In the genomic region with DNA sequence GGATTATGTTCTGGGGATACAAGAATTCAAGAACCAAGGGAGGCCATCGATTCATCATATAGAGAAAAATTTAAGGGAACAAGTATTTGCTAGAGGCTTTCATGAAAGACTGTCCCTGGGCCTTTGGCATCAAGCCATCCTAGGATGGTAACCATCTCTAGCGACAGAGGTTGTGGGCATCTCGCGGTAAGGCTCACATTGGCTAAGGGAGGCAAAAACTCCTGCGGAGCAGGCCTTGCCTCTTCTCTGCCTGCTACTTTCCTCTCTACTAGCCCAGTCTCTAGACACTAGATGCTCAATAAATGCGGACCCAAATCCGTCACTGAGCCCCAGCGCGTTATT, we compare ENCODE assay signal across 10 mouse cellular contexts. TPM values are rescaled to one million over a fixed set of nuclear protein-coding genes. Genes with fewer than 3 reads are reported as not detected.
A peak's percentile ranks its signal among the peaks of the same experiment; 100 is the strongest.
DNase-seq lines count a peak whose midpoint lies in the region; ATAC-seq and TF ChIP-seq lines count a peak whose summit lies in the region.
"Had no signal": no experiment of that assay in that cellular context is flagged by ENCODE, and none has a peak within 500 bp of the region (broad histone marks: within the 10 kb centered on the region; RNA-seq: fewer than 3 reads in every experiment).

Gene Gnao1 (plus strand): TSS at position 281 of the 342 bp plus-strand sequence.

- H3K36me3 ChIP-seq in E14TG2a.4 (ENCODE audit: insufficient read depth, low read length) = no peaks in the 10 kb centered on the region
- no peaks in the 10 kb centered on the region for H3K36me3 ChIP-seq in embryonic facial prominence, embryonic 12.5 days
- H3K36me3 ChIP-seq in hindbrain, embryonic 11.5 days (ENCODE audit: control insufficient read depth, insufficient read depth, low read length) = no peaks in the 10 kb centered on the region
- H3K36me3 ChIP-seq in liver, embryonic 11.5 days (ENCODE audit: control insufficient read depth, insufficient read depth, low read length) = no peaks in the 10 kb centered on the region

- H3K9me3 ChIP-seq in E14TG2a.4 (ENCODE audit: low read length) = no peaks in the 10 kb centered on the region
- no peaks in the 10 kb centered on the region for H3K9me3 ChIP-seq in embryonic facial prominence, embryonic 12.5 days
- H3K9me3 ChIP-seq in hindbrain, embryonic 11.5 days (ENCODE audit: control insufficient read depth, low read length) = no peaks in the 10 kb centered on the region
- no peaks in the 10 kb centered on the region for H3K9me3 ChIP-seq in liver, embryonic 11.5 days (ENCODE audit: control insufficient read depth, low read length)

- DNase-seq in heart, adult 18-20 months = no peak
- DNase-seq in heart, adult 9 months (ENCODE audit: low spot score in 2 of 2) = no peak
- no peak for DNase-seq in hindbrain, embryonic 11.5 days (ENCODE audit: low spot score)
- DNase-seq in liver, embryonic 11.5 days (ENCODE audit: low spot score) = no peak
- DNase-seq in yolk sac, embryonic 10.5 days (ENCODE audit: low spot score) = no peak
- no peak for DNase-seq in urinary bladder, postnatal 4 days (ENCODE audit: low spot score in 2 of 2)

- no peak for ATAC-seq in embryonic facial prominence, embryonic 12.5 days (ENCODE audit: insufficient number of reproducible peaks, insufficient read depth, low FRiP score, low TSS enrichment)
- no peak for ATAC-seq in hindbrain, embryonic 11.5 days (ENCODE audit: low FRiP score)
- no peak; the same call in 1 of the 2 replicates for ATAC-seq in liver, embryonic 11.5 days (replicated peaks; ENCODE audit: low FRiP score)

- TF ChIP-seq CTCF in E14TG2a.4 (conservative IDR thresholded peaks at IDR 0.05; ENCODE audit: low read length) = no peak

- peak within 1 kb of the TSS; percentile 41 for H3K27ac ChIP-seq in embryonic facial prominence, embryonic 12.5 days
- peak within 1 kb of the TSS; percentile 91 for H3K27ac ChIP-seq in hindbrain, embryonic 11.5 days (ENCODE audit: low read depth, low read length)
- H3K27ac ChIP-seq in liver, embryonic 11.5 days (ENCODE audit: low read depth, low read length) = no peak within 1 kb of the TSS
- H3K27ac ChIP-seq: macrophage had no signal

- H3K4me2 ChIP-seq in embryonic facial prominence, embryonic 12.5 days (replicated peaks) = peak within 1 kb of the TSS; percentile 78
- H3K4me2 ChIP-seq in hindbrain, embryonic 11.5 days (replicated peaks; ENCODE audit: low read depth, low read length) = peak within 1 kb of the TSS; percentile 74
- peak within 1 kb of the TSS; percentile 89 for H3K4me2 ChIP-seq in liver, embryonic 11.5 days

- H3K4me1 ChIP-seq in E14TG2a.4 (replicated peaks; ENCODE audit: low read depth, low read length) = peaks cover 31% of the 10 kb centered on the region
- peaks cover 20% of the 10 kb centered on the region; the same call in 1 of the 2 replicates for H3K4me1 ChIP-seq in embryonic facial prominence, embryonic 12.5 days
- no peaks in the 10 kb centered on the region; the same call in 1 of the 2 replicates for H3K4me1 ChIP-seq in hindbrain, embryonic 11.5 days (replicated peaks; ENCODE audit: control insufficient read depth, insufficient read depth, low read length)
- peaks cover 4% of the 10 kb centered on the region; the same call in 1 of the 2 replicates for H3K4me1 ChIP-seq in liver, embryonic 11.5 days (replicated peaks; ENCODE audit: control insufficient read depth, insufficient read depth, low read length)

- WGBS in embryonic facial prominence, embryonic 12.5 days = 9% methylated on average over 9 of the region's 9 CpGs
- WGBS in hindbrain, embryonic 11.5 days = 12% methylated on average over 9 of the region's 9 CpGs
- WGBS in liver, embryonic 11.5 days = 12% methylated on average over 9 of the region's 9 CpGs

- peaks cover 62% of the 10 kb centered on the region for H3K27me3 ChIP-seq in E14TG2a.4 (ENCODE audit: insufficient read depth, low read length)
- H3K27me3 ChIP-seq in embryonic facial prominence, embryonic 12.5 days = peaks cover 22% of the 10 kb centered on the region
- no peaks in the 10 kb centered on the region; the same call in 1 of the 2 replicates for H3K27me3 ChIP-seq in hindbrain, embryonic 11.5 days (ENCODE audit: control insufficient read depth, insufficient read depth, low read length)
- peaks cover 55% of the 10 kb centered on the region for H3K27me3 ChIP-seq in liver, embryonic 11.5 days (replicated peaks; ENCODE audit: control insufficient read depth, insufficient read depth, low read length)

- H3K9ac ChIP-seq in embryonic facial prominence, embryonic 12.5 days = peak within 1 kb of the TSS; percentile 69
- peak within 1 kb of the TSS; percentile 70 for H3K9ac ChIP-seq in hindbrain, embryonic 11.5 days (ENCODE audit: low read depth, low read length)
- peak within 1 kb of the TSS; percentile 25; the same call in 1 of the 2 replicates for H3K9ac ChIP-seq in liver, embryonic 11.5 days (ENCODE audit: low read depth, low read length)

- peak within 1 kb of the TSS; percentile 85 for H3K4me3 ChIP-seq in E14TG2a.4 (replicated peaks; ENCODE audit: low read length)
- peak within 1 kb of the TSS; percentile 65 for H3K4me3 ChIP-seq in embryonic facial prominence, embryonic 12.5 days
- H3K4me3 ChIP-seq in hindbrain, embryonic 11.5 days (ENCODE audit: low read depth, low read length) = peak within 1 kb of the TSS; percentile 68
- H3K4me3 ChIP-seq in liver, embryonic 11.5 days (ENCODE audit: low read depth, low read length) = peak within 1 kb of the TSS; percentile 62

RNA-seq across cellular contexts. Expression of gene Gnao1, which starts in this region (rescaled TPM):
- 10 to 100 TPM; 20.7 to 21.7 TPM for total RNA-seq in heart, adult 18-20 months (2021)
- 12.9 and 16.7 TPM in 2 replicates for polyA plus RNA-seq in embryonic facial prominence, embryonic 12.5 days (2016; fragmentation: Nextera tagmentation; extraction: Ambion mirVana)
- polyA plus RNA-seq in hindbrain, embryonic 11.5 days (2014; fragmentation: Nextera tagmentation; extraction: Ambion mirVana) = 38.9 and 39.6 TPM in 2 replicates
- 2.4 and 2.8 TPM in 2 replicates for polyA plus RNA-seq in liver, embryonic 11.5 days (2014; fragmentation: Nextera tagmentation; extraction: Ambion mirVana)
- total RNA-seq: MEL had no signal
- polyA plus RNA-seq: macrophage had no signal
